Mouse (Mus musculus) adrenal gland (tissue): ENCODE data around the gene Catsperg2.
"Not testable (repeated sequence)": the region's sequence is repeated elsewhere in the genome, so short reads cannot be mapped to it uniquely, and the experiment has no call there.

Experiments
- intact Hi-C: fragments of 180-260 bp; cut with DNase I; formaldehyde crosslinking; loops from one replicate; pipeline ENCODE4 v1.15.1; 2025
- long read RNA-seq, 2 experiments: library from polyadenylated mRNA; unstranded; transcript quantifications; one replicate each; pipeline ENCODE4 v2.0.0; 2020; ENCODE audit warnings: borderline replicate concordance in 1 of 2; ENCODE audit not compliant: insufficient replicate concordance in 1 of 2
- microRNA-seq, 2 experiments: library from miRNA; unstranded; fragments of <30 nt; microRNA quantifications; one replicate each; pipeline ENCODE4; 2019

The Catsperg2 gene
- long read RNA-seq, experiment 1, result 0 reads
- long read RNA-seq, experiment 2, result 0 reads

GRCm38 (mm10) chr7:29726860-29727259 lies at the start of gene Catsperg2:
TSS of gene Catsperg2 (minus strand) at chr7:29727032.
- intact Hi-C loops, result not testable (repeated sequence)

DNA sequence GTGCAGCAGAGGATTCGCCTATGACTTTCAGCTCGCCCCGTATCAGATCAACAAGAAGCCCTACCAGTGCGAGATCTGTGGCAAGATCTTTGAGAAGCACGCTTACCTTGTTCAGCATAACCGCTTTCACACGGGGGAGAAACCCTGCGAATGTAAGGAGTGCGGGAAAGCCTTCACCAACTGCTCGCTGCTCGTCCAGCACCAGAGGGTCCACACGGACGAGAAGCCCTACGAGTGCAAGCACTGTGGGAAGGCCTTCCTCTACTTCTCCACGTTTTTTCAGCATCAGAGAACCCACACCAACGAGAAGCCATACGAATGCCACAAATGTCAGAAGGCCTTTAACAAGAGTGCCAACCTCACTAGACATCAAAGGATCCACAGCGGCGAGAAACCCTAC lies 49.7 kb upstream of the Catsperg2 start:
- intact Hi-C loops, result no loop called here

- intact Hi-C loops, result no loop called here
Observed at GRCm38 (mm10) chr7:29774371-29774770, 47.5 kb upstream of the Catsperg2 start.

- intact Hi-C loops, result no loop called here
Observed at GRCm38 (mm10) chr7:29773503-29773902, 46.7 kb upstream of the Catsperg2 start.

GRCm38 (mm10) chr7:29768980-29769379 lies 42.1 kb upstream of the Catsperg2 start:
- intact Hi-C loops, result loop anchor here (5.0 kb wide), 1 partner anchor 48 kb away; the partner anchor contains the start of gene Zfp790

DNA sequence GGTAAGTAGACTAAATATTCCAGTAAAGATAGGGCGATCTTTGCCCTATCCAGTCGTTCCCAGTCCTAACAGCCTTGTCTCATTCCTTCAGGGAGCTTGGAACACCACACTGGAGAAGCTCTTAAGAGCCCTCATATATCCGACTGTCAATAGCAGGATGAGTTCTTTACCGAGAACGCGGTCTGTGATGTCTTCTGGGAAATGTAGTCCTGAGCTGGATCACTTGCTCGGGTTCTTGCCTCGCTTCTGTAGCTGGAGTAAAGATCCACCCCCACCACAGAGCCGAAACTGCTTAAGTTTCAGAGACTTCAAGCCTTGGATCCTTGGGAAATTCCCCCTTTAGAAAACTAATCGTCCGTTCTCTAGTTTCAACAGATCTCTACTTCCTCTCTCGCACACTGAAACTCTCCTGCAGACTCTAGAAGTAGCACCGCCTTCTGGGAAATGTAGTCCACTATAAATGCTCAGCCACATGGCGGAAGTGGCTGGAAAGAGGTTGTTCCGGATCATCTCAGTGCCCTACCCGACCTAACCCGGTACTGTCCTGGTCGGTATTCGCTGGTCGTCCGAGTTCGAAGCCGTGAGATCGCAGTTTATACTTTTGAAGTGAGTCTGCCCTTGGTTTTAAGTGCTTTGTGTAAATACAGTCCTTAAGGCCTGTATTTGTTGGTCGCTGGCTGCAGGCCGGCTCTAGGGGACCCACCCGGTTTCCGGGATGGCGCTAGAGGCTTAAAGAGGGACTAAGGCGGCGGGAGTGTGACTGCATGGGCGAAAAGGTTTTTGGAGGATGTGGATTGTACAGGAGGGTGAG lies 41.5 kb upstream of the Catsperg2 start, which contains the start of gene Zfp84:
Zfp84 (plus strand) TSS at position 463 of the 811 bp plus-strand sequence.
- intact Hi-C loops, result loop anchor here (5.0 kb wide), 1 partner anchor 49 kb away; the partner anchor contains the start of gene Zfp790

GRCm38 (mm10) chr7:29767058-29767686 lies 40.3 kb upstream of the Catsperg2 start:
- intact Hi-C loops, result loop anchor here (5.0 kb wide), 1 partner anchor 50 kb away; the partner anchor contains the start of gene Zfp790

GRCm38 (mm10) chr7:29764702-29765101 lies 37.9 kb upstream of the Catsperg2 start:
- intact Hi-C loops, result loop anchor here (5.0 kb wide), 1 partner anchor 53 kb away; the partner anchor contains the start of gene Zfp790

DNA sequence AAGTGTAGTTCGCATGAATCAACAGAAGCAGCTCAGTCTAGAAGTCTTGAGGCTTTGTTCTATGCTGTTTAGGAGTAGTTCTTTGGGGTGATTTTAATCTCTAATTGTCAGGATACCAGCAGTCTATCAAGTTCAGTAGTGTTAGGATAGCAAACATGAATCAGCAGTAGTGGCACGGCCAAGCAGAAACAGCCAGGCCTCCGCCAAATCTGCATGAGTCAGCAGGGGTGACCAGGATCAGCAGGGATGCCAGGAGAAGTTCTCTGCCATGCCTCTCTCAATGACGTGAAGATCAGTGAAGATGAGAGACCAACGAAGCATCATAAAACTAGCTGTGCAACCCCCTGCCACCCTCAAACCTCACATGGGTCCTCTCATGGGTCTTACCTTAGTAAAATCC lies 33.6 kb upstream of the Catsperg2 start:
- intact Hi-C loops, result no loop called here

DNA sequence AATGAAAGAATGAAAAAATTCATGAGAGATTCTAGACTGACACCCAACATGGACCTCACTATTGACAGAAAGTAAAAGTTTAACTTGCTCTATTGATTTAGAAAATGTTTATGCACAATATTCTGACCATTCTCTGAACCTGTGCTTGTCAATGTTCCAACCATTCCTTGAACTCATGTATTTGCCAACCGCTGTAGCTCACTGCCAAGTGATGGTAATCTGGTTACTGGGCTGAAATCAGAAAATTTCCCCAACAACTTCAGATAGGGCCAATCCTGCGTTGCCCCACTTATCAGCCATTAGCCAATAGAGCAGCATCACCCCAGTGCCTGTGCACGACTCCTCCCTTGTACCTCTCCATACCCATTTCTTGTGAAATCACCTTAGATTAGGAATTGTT lies 15.4 kb upstream of the Catsperg2 start:
- intact Hi-C loops, result no loop called here

DNA sequence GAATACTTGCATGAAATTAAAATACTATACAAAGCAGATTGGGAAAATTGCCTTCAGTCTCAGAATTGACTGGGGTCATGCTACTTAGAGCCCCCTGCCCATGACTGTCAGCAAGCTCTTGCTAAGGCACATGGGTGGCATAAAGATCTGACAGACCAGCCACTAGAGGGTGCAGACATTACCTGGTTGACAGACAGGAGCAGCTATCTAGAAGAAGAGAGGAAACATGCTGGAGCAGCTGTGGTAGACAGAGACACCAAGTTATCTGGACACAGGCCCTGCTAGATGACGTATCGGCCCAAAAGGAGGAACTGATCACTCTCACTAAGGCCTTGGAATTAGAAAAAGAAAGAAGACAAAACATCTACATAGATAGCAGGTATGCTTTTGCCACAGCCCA lies 1.2 kb upstream of the Catsperg2 start:
- intact Hi-C loops, result no loop called here

- intact Hi-C loops, result not testable (repeated sequence)
Observed at GRCm38 (mm10) chr7:29725461-29726142, 1.2 kb downstream of the Catsperg2 start.

GRCm38 (mm10) chr7:29708891-29709290 lies 17.9 kb downstream of the Catsperg2 start:
- intact Hi-C loops, result not testable (repeated sequence)

DNA sequence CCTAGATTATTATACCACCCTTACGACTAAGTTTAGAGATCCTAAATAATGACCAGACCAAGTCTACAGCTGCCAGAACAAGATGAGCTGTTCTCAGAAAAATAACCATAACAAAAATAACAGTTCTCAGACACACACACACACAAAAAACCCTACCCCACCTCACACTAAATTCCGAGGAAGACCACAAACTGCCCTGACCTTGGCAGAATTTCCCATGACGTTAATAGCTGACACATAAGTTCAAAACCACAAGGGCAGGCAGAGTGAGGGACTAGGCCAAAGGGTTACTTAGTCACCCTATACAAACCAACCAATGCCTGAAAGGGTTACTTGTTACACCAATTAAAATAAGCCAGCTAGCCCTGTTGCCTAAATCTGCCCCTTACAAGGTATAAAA lies 31.6 kb downstream of the Catsperg2 start:
- intact Hi-C loops, result not testable (repeated sequence)

DNA sequence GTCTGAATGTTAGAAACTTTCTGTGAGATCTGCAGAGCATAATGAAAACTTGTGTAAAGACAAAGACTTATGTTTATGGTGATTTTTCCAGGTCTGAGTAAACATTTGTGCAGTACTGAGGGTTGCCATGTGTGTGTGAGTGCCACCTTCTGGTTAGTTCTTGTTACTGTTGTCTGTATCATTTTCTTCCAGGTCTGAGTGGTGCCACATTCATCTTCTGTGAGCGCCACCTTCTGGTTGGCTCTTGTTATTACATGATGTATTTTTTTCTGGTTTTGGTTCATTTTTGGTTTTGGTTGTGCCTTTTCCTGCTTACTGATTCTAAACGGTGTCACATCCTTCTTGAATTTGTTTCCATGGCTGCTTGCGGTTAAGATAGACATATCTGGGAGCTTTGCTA lies 45.0 kb downstream of the Catsperg2 start:
- intact Hi-C loops, result no loop called here

Small RNA genes within 50 kb of the gene (microRNA-seq; reads per million reads assigned to microRNA genes)
- gene Mir1964, result 1.9 to 4.4 reads per million in 2 experiments
